Mouse (Mus musculus) intestine, embryonic 15.5 days (tissue): ENCODE measurements around the gene Trip10. TPM values are rescaled to one million over a fixed set of nuclear protein-coding genes. Genes with fewer than 3 reads are reported as not detected.
A peak's percentile ranks its signal among the peaks of the same experiment; 100 is the strongest.

ENCODE experiments used
- ATAC-seq: fragments of 200-750 bp; cut with Nextera tagmentation; 2 replicates; pipeline ENCODE4 v1.8.0; 2017; ENCODE audit warnings: moderate TSS enrichment, moderate library complexity
- H3K27ac ChIP-seq: fragments of 300-500 bp; sonication (generic); 2 replicates; pipeline ENCODE4 v1.5.1; 2015; ENCODE audit warnings: mild to moderate bottlenecking, inconsistent platforms
- H3K27me3 ChIP-seq: fragments of 300-500 bp; sonication (generic); replicated peaks from 2 replicates; pipeline ENCODE4 v1.6.1; 2015; ENCODE audit warnings: inconsistent platforms
- H3K36me3 ChIP-seq: fragments of 300-500 bp; sonication (generic); 2 replicates; pipeline ENCODE4 v1.6.1; 2015; ENCODE audit warnings: inconsistent platforms
- H3K4me1 ChIP-seq: fragments of 300-500 bp; sonication (generic); replicated peaks from 2 replicates; pipeline ENCODE4 v1.6.1; 2015; ENCODE audit warnings: inconsistent platforms
- H3K4me2 ChIP-seq: fragments of 300-500 bp; sonication (generic); replicated peaks from 2 replicates; pipeline ENCODE4 v1.6.1; 2015; ENCODE audit warnings: mild to moderate bottlenecking, inconsistent platforms
- H3K4me3 ChIP-seq: fragments of 300-500 bp; sonication (generic); replicated peaks from 2 replicates; pipeline ENCODE4 v1.5.1; 2015; ENCODE audit warnings: inconsistent platforms
- H3K9ac ChIP-seq: fragments of 300-500 bp; sonication (generic); 2 replicates; pipeline ENCODE4 v1.6.1; 2015; ENCODE audit warnings: inconsistent platforms
- H3K9me3 ChIP-seq: fragments of 300-500 bp; sonication (generic); 2 replicates; pipeline ENCODE4 v1.6.1; 2016; ENCODE audit warnings: inconsistent platforms
- WGBS: fragments of 180-500 bp; shearing (Covaris S2); methylation state at CpG from one replicate; pipeline ENCODE4 v1.1.7; 2015; 5-methylcytosine and 5-hydroxymethylcytosine counted together
- polyA plus RNA-seq: library from polyadenylated mRNA; unstranded; fragments of >200 nt; fragmentation: Nextera tagmentation; extraction: Ambion mirVana; gene quantifications from 2 replicates; pipeline ENCODE4 v1.2.1, GENCODE M21; 2015

The Trip10 gene
- polyA plus RNA-seq, 1 experiment from 2014 or later = 46.1 TPM

- H3K36me3 ChIP-seq = peaks cover 55% of the 10 kb centered on the region
- H3K27me3 ChIP-seq = no peaks in the 10 kb centered on the region
- no peaks in the 10 kb centered on the region for H3K9me3 ChIP-seq
- no peaks in the 10 kb centered on the region for H3K4me1 ChIP-seq
- H3K9ac ChIP-seq = no peak overlapping the region
- 88% methylated on average over 3 of the region's 3 CpGs for WGBS
- no peak overlapping the region for H3K4me3 ChIP-seq
- H3K27ac ChIP-seq = no peak overlapping the region
- no peak for ATAC-seq
- no peak overlapping the region for H3K4me2 ChIP-seq
These were observed 8.9 kb downstream of the Trip10 start for GRCm38 (mm10) chr17:57258191-57258590.

- WGBS = 87% methylated on average over 8 of the region's 8 CpGs
- Histone ChIP-seq H3K9ac (no peak overlapping the region), H3K9me3 (no peaks in the 10 kb centered on the region), H3K4me3 (no peak overlapping the region), H3K36me3 (peaks cover 42% of the 10 kb centered on the region), H3K27ac (no peak overlapping the region), H3K4me1 (peaks cover 5% of the 10 kb centered on the region), H3K27me3 (no peaks in the 10 kb centered on the region), H3K4me2 (no peak overlapping the region)
- ATAC-seq = no peak
These were observed 10.5 kb downstream of the Trip10 start for GRCm38 (mm10) chr17:57259742-57260141.

GRCm38 (mm10) chr17:57260351-57260750, 11.1 kb downstream of the Trip10 start:
- Histone ChIP-seq H3K36me3 (peaks cover 36% of the 10 kb centered on the region), H3K9ac (no peak overlapping the region), H3K4me2 (no peak overlapping the region), H3K9me3 (no peaks in the 10 kb centered on the region), H3K27me3 (no peaks in the 10 kb centered on the region), H3K4me3 (no peak overlapping the region), H3K27ac (no peak overlapping the region), H3K4me1 (peaks cover 9% of the 10 kb centered on the region)
- ATAC-seq = no peak
- WGBS = 82% methylated on average over 9 of the region's 9 CpGs

GRCm38 (mm10) chr17:57261286-57261685, 12.0 kb downstream of the Trip10 start:
- no peak for ATAC-seq

GRCm38 (mm10) chr17:57261796-57262195, 12.5 kb downstream of the Trip10 start:
- ATAC-seq = no peak
- H3K4me3 ChIP-seq = no peak overlapping the region
- WGBS = 30% methylated on average over 1 of the region's 1 CpGs
- H3K4me1 ChIP-seq = peaks cover 14% of the 10 kb centered on the region
- no peak overlapping the region for H3K4me2 ChIP-seq
- H3K27me3 ChIP-seq = no peaks in the 10 kb centered on the region
- no peak overlapping the region for H3K9ac ChIP-seq
- H3K36me3 ChIP-seq = peaks cover 28% of the 10 kb centered on the region
- no peaks in the 10 kb centered on the region for H3K9me3 ChIP-seq
- no peak overlapping the region for H3K27ac ChIP-seq

More at GRCm38 (mm10) chr17:57261286-57261685, 12.0 kb downstream of the Trip10 start:
- H3K27ac ChIP-seq = no peak overlapping the region
- H3K9ac ChIP-seq = no peak overlapping the region
- H3K9me3 ChIP-seq = no peaks in the 10 kb centered on the region
- H3K36me3 ChIP-seq = peaks cover 30% of the 10 kb centered on the region
- WGBS = 96% methylated on average over 4 of the region's 4 CpGs
- no peak overlapping the region for H3K4me2 ChIP-seq
- H3K4me1 ChIP-seq = peaks cover 14% of the 10 kb centered on the region
- H3K27me3 ChIP-seq = no peaks in the 10 kb centered on the region
- no peak overlapping the region for H3K4me3 ChIP-seq

GRCm38 (mm10) chr17:57262901-57263550, 13.8 kb downstream of the Trip10 start:
- ATAC-seq = no peak
- Histone ChIP-seq H3K36me3 (peaks cover 19% of the 10 kb centered on the region), H3K4me2 (no peak overlapping the region), H3K4me3 (no peak overlapping the region), H3K27me3 (no peaks in the 10 kb centered on the region), H3K9ac (no peak overlapping the region), H3K9me3 (no peaks in the 10 kb centered on the region), H3K27ac (no peak overlapping the region), H3K4me1 (peaks cover 14% of the 10 kb centered on the region)
- 90% methylated on average over 17 of the region's 17 CpGs for WGBS

- WGBS = 80% methylated on average over 2 of the region's 2 CpGs
- H3K4me1 ChIP-seq = peaks cover 14% of the 10 kb centered on the region
- no peak overlapping the region for H3K9ac ChIP-seq
- H3K27me3 ChIP-seq = no peaks in the 10 kb centered on the region
- peak; percentile 80 for ATAC-seq
- no peak overlapping the region for H3K4me2 ChIP-seq
- peaks cover 19% of the 10 kb centered on the region for H3K36me3 ChIP-seq
- H3K9me3 ChIP-seq = no peaks in the 10 kb centered on the region
- H3K27ac ChIP-seq = peak overlapping the region; percentile 58
- no peak overlapping the region for H3K4me3 ChIP-seq
These were observed 14.9 kb downstream of the Trip10 start for GRCm38 (mm10) chr17:57264164-57264563.

GRCm38 (mm10) chr17:57264972-57265945, 16.0 kb downstream of the Trip10 start:
- Histone ChIP-seq H3K9me3 (no peaks in the 10 kb centered on the region), H3K27ac (peak overlapping the region; percentile 58), H3K4me1 (peaks cover 14% of the 10 kb centered on the region), H3K9ac (no peak overlapping the region), H3K4me3 (no peak overlapping the region), H3K4me2 (peak overlapping the region; percentile 34), H3K27me3 (no peaks in the 10 kb centered on the region), H3K36me3 (peaks cover 18% of the 10 kb centered on the region)
- ATAC-seq = peak; percentile 90
- 30% methylated on average over 22 of the region's 22 CpGs for WGBS

GRCm38 (mm10) chr17:57267556-57268126, 18.4 kb downstream of the Trip10 start:
- Histone ChIP-seq H3K27ac (no peak overlapping the region), H3K4me2 (no peak overlapping the region), H3K36me3 (peaks cover 5% of the 10 kb centered on the region), H3K9me3 (no peaks in the 10 kb centered on the region), H3K4me1 (peaks cover 14% of the 10 kb centered on the region), H3K4me3 (no peak overlapping the region), H3K9ac (no peak overlapping the region), H3K27me3 (no peaks in the 10 kb centered on the region)
- WGBS = 87% methylated on average over 6 of the region's 6 CpGs
- no peak for ATAC-seq

GRCm38 (mm10) chr17:57271301-57271700, 22.0 kb downstream of the Trip10 start:
- Histone ChIP-seq H3K9me3 (no peaks in the 10 kb centered on the region), H3K4me2 (no peak overlapping the region), H3K27me3 (no peaks in the 10 kb centered on the region), H3K27ac (no peak overlapping the region), H3K4me1 (peaks cover 12% of the 10 kb centered on the region), H3K4me3 (no peak overlapping the region), H3K36me3 (no peaks in the 10 kb centered on the region), H3K9ac (no peak overlapping the region)
- WGBS = 63% methylated on average over 9 of the region's 9 CpGs
- ATAC-seq = no peak

GRCm38 (mm10) chr17:57273846-57274245, 24.6 kb downstream of the Trip10 start:
- no peak overlapping the region for H3K27ac ChIP-seq
- no peaks in the 10 kb centered on the region for H3K9me3 ChIP-seq
- no peak overlapping the region for H3K4me3 ChIP-seq
- H3K4me1 ChIP-seq = peaks cover 12% of the 10 kb centered on the region
- H3K9ac ChIP-seq = no peak overlapping the region
- no peaks in the 10 kb centered on the region for H3K27me3 ChIP-seq
- no peaks in the 10 kb centered on the region for H3K36me3 ChIP-seq
- H3K4me2 ChIP-seq = no peak overlapping the region
- 28% methylated on average over 7 of the region's 7 CpGs for WGBS
- ATAC-seq = no peak

- Histone ChIP-seq H3K4me2 (peak overlapping the region; percentile 84), H3K27ac (no peak overlapping the region)
- ATAC-seq = no peak
These were observed 25.4 kb downstream of the Trip10 start for GRCm38 (mm10) chr17:57274686-57275085.

More at GRCm38 (mm10) chr17:57274686-57275085, 25.4 kb downstream of the Trip10 start:
- peak overlapping the region; percentile 47 for H3K9ac ChIP-seq
- no peaks in the 10 kb centered on the region for H3K27me3 ChIP-seq
- no peaks in the 10 kb centered on the region for H3K36me3 ChIP-seq
- WGBS = 8% methylated on average over 15 of the region's 15 CpGs
- H3K9me3 ChIP-seq = no peaks in the 10 kb centered on the region
- H3K4me1 ChIP-seq = peaks cover 12% of the 10 kb centered on the region
- H3K4me3 ChIP-seq = peak overlapping the region; percentile 52
